Mouse (Mus musculus): ENCODE measurements at regions not wholly inside any gene's neighbourhood (a gene's known extent, or its start where the extent isn't known, plus 50 kb on each side); places are given as distances from the start of the nearest gene placed in this dataset.

- no peaks in the 10 kb centered on the region for H3K36me3 ChIP-seq (ENCODE audit: control insufficient read depth, insufficient read depth, low read length)
- 79% methylated on average over 1 of the region's 1 CpGs for WGBS
- H3K27ac ChIP-seq (ENCODE audit: low read length) = no peak overlapping the region
- peak; percentile 68; the same call in 1 of the 2 replicates for ATAC-seq (ENCODE audit: low read depth)
- H3K4me3 ChIP-seq (ENCODE audit: low read length) = no peak overlapping the region
- H3K27me3 ChIP-seq (ENCODE audit: control insufficient read depth, insufficient read depth, low read depth, low read length) = no peaks in the 10 kb centered on the region
- no peak overlapping the region for H3K4me2 ChIP-seq (ENCODE audit: low read depth, low read length)
- H3K9me3 ChIP-seq (ENCODE audit: control insufficient read depth, low read length) = no peaks in the 10 kb centered on the region
- no peak overlapping the region for H3K9ac ChIP-seq (ENCODE audit: low read length)
- H3K4me1 ChIP-seq (replicated peaks; ENCODE audit: control insufficient read depth, insufficient read depth, low read length) = no peaks in the 10 kb centered on the region
Measured at GRCm38 (mm10) chr13:70136209-70136608, 334.0 kb downstream of the Med10 start.

- Histone ChIP-seq H3K4me1 (replicated peaks; ENCODE audit: control insufficient read depth, insufficient read depth, low read length) (no peaks in the 10 kb centered on the region), H3K9me3 (ENCODE audit: control insufficient read depth, low read length) (no peaks in the 10 kb centered on the region), H3K4me3 (ENCODE audit: low read length) (no peak overlapping the region), H3K9ac (ENCODE audit: low read length) (no peak overlapping the region), H3K4me2 (ENCODE audit: low read depth, low read length) (no peak overlapping the region), H3K36me3 (ENCODE audit: control insufficient read depth, insufficient read depth, low read length) (no peaks in the 10 kb centered on the region), H3K27me3 (ENCODE audit: control insufficient read depth, insufficient read depth, low read depth, low read length) (no peaks in the 10 kb centered on the region), H3K27ac (ENCODE audit: low read length) (no peak overlapping the region)
- no peak for ATAC-seq (ENCODE audit: low read depth)
- 71% methylated on average over 4 of the region's 4 CpGs for WGBS
Measured at GRCm38 (mm10) chr13:70144461-70144860, 342.3 kb downstream of the Med10 start.

GRCm38 (mm10) chr13:70145466-70145865 is 343.3 kb downstream of the Med10 start:
- Histone ChIP-seq H3K27me3 (ENCODE audit: control insufficient read depth, insufficient read depth, low read depth, low read length) (no peaks in the 10 kb centered on the region), H3K9ac (ENCODE audit: low read length) (no peak overlapping the region), H3K36me3 (ENCODE audit: control insufficient read depth, insufficient read depth, low read length) (no peaks in the 10 kb centered on the region), H3K4me2 (ENCODE audit: low read depth, low read length) (no peak overlapping the region), H3K4me3 (ENCODE audit: low read length) (no peak overlapping the region), H3K9me3 (ENCODE audit: control insufficient read depth, low read length) (no peaks in the 10 kb centered on the region), H3K4me1 (replicated peaks; ENCODE audit: control insufficient read depth, insufficient read depth, low read length) (no peaks in the 10 kb centered on the region), H3K27ac (ENCODE audit: low read length) (no peak overlapping the region)
- WGBS = 70% methylated on average over 6 of the region's 6 CpGs
- ATAC-seq (ENCODE audit: low read depth) = no peak

- WGBS = 27% methylated on average over 8 of the region's 8 CpGs
- ATAC-seq (ENCODE audit: low read depth) = no peak
- no peak overlapping the region for H3K4me3 ChIP-seq (ENCODE audit: low read length)
- H3K9me3 ChIP-seq (ENCODE audit: control insufficient read depth, low read length) = no peaks in the 10 kb centered on the region
- no peaks in the 10 kb centered on the region for H3K36me3 ChIP-seq (ENCODE audit: control insufficient read depth, insufficient read depth, low read length)
- H3K4me2 ChIP-seq (ENCODE audit: low read depth, low read length) = no peak overlapping the region
- no peaks in the 10 kb centered on the region; the same call in 1 of the 2 replicates for H3K27me3 ChIP-seq (ENCODE audit: control insufficient read depth, insufficient read depth, low read depth, low read length)
- H3K4me1 ChIP-seq (replicated peaks; ENCODE audit: control insufficient read depth, insufficient read depth, low read length) = no peaks in the 10 kb centered on the region
- no peak overlapping the region for H3K9ac ChIP-seq (ENCODE audit: low read length)
- no peak overlapping the region for H3K27ac ChIP-seq (ENCODE audit: low read length)
Measured at GRCm38 (mm10) chr13:70149041-70149898, 347.1 kb downstream of the Med10 start.

GRCm38 (mm10) chr13:70149899-70150184 is 347.6 kb downstream of the Med10 start:
- 51% methylated on average over 10 of the region's 10 CpGs for WGBS
- H3K4me1 ChIP-seq (replicated peaks; ENCODE audit: control insufficient read depth, insufficient read depth, low read length) = no peaks in the 10 kb centered on the region
- H3K4me3 ChIP-seq (ENCODE audit: low read length) = no peak overlapping the region
- no peak for ATAC-seq (ENCODE audit: low read depth)
- H3K27me3 ChIP-seq (ENCODE audit: control insufficient read depth, insufficient read depth, low read depth, low read length) = no peaks in the 10 kb centered on the region; the same call in 1 of the 2 replicates
- no peak overlapping the region for H3K27ac ChIP-seq (ENCODE audit: low read length)
- no peak overlapping the region for H3K9ac ChIP-seq (ENCODE audit: low read length)
- H3K9me3 ChIP-seq (ENCODE audit: control insufficient read depth, low read length) = no peaks in the 10 kb centered on the region
- H3K36me3 ChIP-seq (ENCODE audit: control insufficient read depth, insufficient read depth, low read length) = no peaks in the 10 kb centered on the region
- no peak overlapping the region for H3K4me2 ChIP-seq (ENCODE audit: low read depth, low read length)

GRCm38 (mm10) chr13:70153062-70153461 is 350.9 kb downstream of the Med10 start:
- Histone ChIP-seq H3K4me2 (ENCODE audit: low read depth, low read length) (no peak overlapping the region), H3K36me3 (ENCODE audit: control insufficient read depth, insufficient read depth, low read length) (no peaks in the 10 kb centered on the region), H3K27me3 (ENCODE audit: control insufficient read depth, insufficient read depth, low read depth, low read length) (no peaks in the 10 kb centered on the region; the same call in 1 of the 2 replicates), H3K4me1 (replicated peaks; ENCODE audit: control insufficient read depth, insufficient read depth, low read length) (no peaks in the 10 kb centered on the region), H3K9ac (ENCODE audit: low read length) (no peak overlapping the region), H3K9me3 (ENCODE audit: control insufficient read depth, low read length) (no peaks in the 10 kb centered on the region), H3K27ac (ENCODE audit: low read length) (no peak overlapping the region), H3K4me3 (ENCODE audit: low read length) (no peak overlapping the region)
- ATAC-seq (ENCODE audit: low read depth) = no peak
- 52% methylated on average over 8 of the region's 8 CpGs for WGBS

GRCm38 (mm10) chr13:70155596-70155995 is 353.4 kb downstream of the Med10 start:
- H3K27me3 ChIP-seq (ENCODE audit: control insufficient read depth, insufficient read depth, low read depth, low read length) = no peaks in the 10 kb centered on the region; the same call in 1 of the 2 replicates
- H3K4me2 ChIP-seq (ENCODE audit: low read depth, low read length) = no peak overlapping the region
- no peak for ATAC-seq (ENCODE audit: low read depth)
- H3K27ac ChIP-seq (ENCODE audit: low read length) = no peak overlapping the region
- H3K4me3 ChIP-seq (ENCODE audit: low read length) = no peak overlapping the region
- no peaks in the 10 kb centered on the region for H3K4me1 ChIP-seq (replicated peaks; ENCODE audit: control insufficient read depth, insufficient read depth, low read length)
- H3K9me3 ChIP-seq (ENCODE audit: control insufficient read depth, low read length) = no peaks in the 10 kb centered on the region
- 66% methylated on average over 5 of the region's 5 CpGs for WGBS
- no peaks in the 10 kb centered on the region for H3K36me3 ChIP-seq (ENCODE audit: control insufficient read depth, insufficient read depth, low read length)
- no peak overlapping the region for H3K9ac ChIP-seq (ENCODE audit: low read length)

GRCm38 (mm10) chr13:70156975-70157588 is 354.9 kb downstream of the Med10 start:
- WGBS = 87% methylated on average over 8 of the region's 8 CpGs
- H3K9ac ChIP-seq (ENCODE audit: low read length) = no peak overlapping the region
- no peak for ATAC-seq (ENCODE audit: low read depth)

GRCm38 (mm10) chr13:70159065-70159464 is 356.9 kb downstream of the Med10 start:
- Histone ChIP-seq H3K27me3 (ENCODE audit: control insufficient read depth, insufficient read depth, low read depth, low read length) (no peaks in the 10 kb centered on the region), H3K4me1 (replicated peaks; ENCODE audit: control insufficient read depth, insufficient read depth, low read length) (no peaks in the 10 kb centered on the region), H3K4me3 (ENCODE audit: low read length) (no peak overlapping the region), H3K9me3 (ENCODE audit: control insufficient read depth, low read length) (no peaks in the 10 kb centered on the region), H3K36me3 (ENCODE audit: control insufficient read depth, insufficient read depth, low read length) (no peaks in the 10 kb centered on the region), H3K4me2 (ENCODE audit: low read depth, low read length) (no peak overlapping the region), H3K9ac (ENCODE audit: low read length) (no peak overlapping the region), H3K27ac (ENCODE audit: low read length) (no peak overlapping the region)
- peak; percentile 28; the same call in 1 of the 2 replicates for ATAC-seq (ENCODE audit: low read depth)
- 55% methylated on average over 3 of the region's 3 CpGs for WGBS

More at GRCm38 (mm10) chr13:70156975-70157588, 354.9 kb downstream of the Med10 start:
- H3K27ac ChIP-seq (ENCODE audit: low read length) = no peak overlapping the region
- H3K9me3 ChIP-seq (ENCODE audit: control insufficient read depth, low read length) = no peaks in the 10 kb centered on the region
- no peaks in the 10 kb centered on the region for H3K27me3 ChIP-seq (ENCODE audit: control insufficient read depth, insufficient read depth, low read depth, low read length)
- no peak overlapping the region for H3K4me2 ChIP-seq (ENCODE audit: low read depth, low read length)
- H3K36me3 ChIP-seq (ENCODE audit: control insufficient read depth, insufficient read depth, low read length) = no peaks in the 10 kb centered on the region
- no peak overlapping the region for H3K4me3 ChIP-seq (ENCODE audit: low read length)
- no peaks in the 10 kb centered on the region for H3K4me1 ChIP-seq (replicated peaks; ENCODE audit: control insufficient read depth, insufficient read depth, low read length)

All from lung, embryonic 16.5 days (tissue).